Mouse (Mus musculus) intestine, postnatal 0 days (tissue): ENCODE results near the gene Aff4. TPM values are rescaled to one million over a fixed set of nuclear protein-coding genes. Genes with fewer than 3 reads are reported as not detected.

Experiments
- ATAC-seq: fragments of 200-750 bp; cut with Nextera tagmentation; 2 replicates; pipeline ENCODE4 v1.8.0; 2017; ENCODE audit warnings: mild to moderate bottlenecking, moderate TSS enrichment, moderate library complexity
- H3K27ac ChIP-seq: fragments of 300-500 bp; sonication (generic); 2 replicates; pipeline ENCODE4 v1.5.1; 2014; ENCODE audit warnings: mild to moderate bottlenecking, low read depth, low read length, moderate library complexity
- H3K27me3 ChIP-seq: fragments of 300-500 bp; sonication (generic); replicated peaks from 2 replicates; pipeline ENCODE4 v1.6.1; 2014; ENCODE audit warnings: low read length, mixed read lengths; ENCODE audit not compliant: control insufficient read depth, insufficient read depth
- H3K36me3 ChIP-seq: fragments of 300-500 bp; sonication (generic); 2 replicates; pipeline ENCODE4 v1.6.1; 2014; ENCODE audit warnings: mild to moderate bottlenecking, moderate library complexity; ENCODE audit not compliant: control insufficient read depth, insufficient read depth
- H3K4me1 ChIP-seq: fragments of 300-500 bp; sonication (generic); replicated peaks from 2 replicates; pipeline ENCODE4 v1.6.1; 2014; ENCODE audit warnings: antibody characterized with exemption, low read length, mixed read lengths; ENCODE audit not compliant: control insufficient read depth, insufficient read depth
- H3K4me2 ChIP-seq: fragments of 300-500 bp; sonication (generic); replicated peaks from 2 replicates; pipeline ENCODE4 v1.6.1; 2014; ENCODE audit warnings: low read depth, mild to moderate bottlenecking, moderate library complexity
- H3K4me3 ChIP-seq: fragments of 300-500 bp; sonication (generic); 2 replicates; pipeline ENCODE4 v1.5.1; 2014; ENCODE audit warnings: low read depth, low read length
- H3K9ac ChIP-seq: fragments of 300-500 bp; sonication (generic); 2 replicates; pipeline ENCODE4 v1.6.1; 2014; ENCODE audit warnings: mild to moderate bottlenecking, low read depth, low read length
- H3K9me3 ChIP-seq: fragments of 300-500 bp; sonication (generic); 2 replicates; pipeline ENCODE4 v1.6.1; 2016; ENCODE audit warnings: mixed run types; ENCODE audit not compliant: control insufficient read depth
- CTCF ChIP-seq: sonication (generic); IDR thresholded peaks from 2 replicates; pipeline ENCODE4 v1.5.1; 2016; ENCODE audit warnings: low read depth, mild to moderate bottlenecking, control low read depth, antibody characterized with exemption, moderate library complexity
- WGBS: fragments of 180-500 bp; shearing (Covaris S2); extraction: QIAGEN DNeasy Blood & Tissue Kit; methylation state at CpG from one replicate; pipeline ENCODE4 v1.1.7; 2014; 5-methylcytosine and 5-hydroxymethylcytosine counted together
- polyA plus RNA-seq: library from polyadenylated mRNA; unstranded; fragments of >200 nt; fragmentation: Nextera tagmentation; extraction: Ambion mirVana; gene quantifications from 2 replicates; pipeline ENCODE4 v1.2.1, GENCODE M21; 2015

Gene Aff4
- polyA plus RNA-seq, 1 experiment from 2014 or later: 19.0 TPM

DNA sequence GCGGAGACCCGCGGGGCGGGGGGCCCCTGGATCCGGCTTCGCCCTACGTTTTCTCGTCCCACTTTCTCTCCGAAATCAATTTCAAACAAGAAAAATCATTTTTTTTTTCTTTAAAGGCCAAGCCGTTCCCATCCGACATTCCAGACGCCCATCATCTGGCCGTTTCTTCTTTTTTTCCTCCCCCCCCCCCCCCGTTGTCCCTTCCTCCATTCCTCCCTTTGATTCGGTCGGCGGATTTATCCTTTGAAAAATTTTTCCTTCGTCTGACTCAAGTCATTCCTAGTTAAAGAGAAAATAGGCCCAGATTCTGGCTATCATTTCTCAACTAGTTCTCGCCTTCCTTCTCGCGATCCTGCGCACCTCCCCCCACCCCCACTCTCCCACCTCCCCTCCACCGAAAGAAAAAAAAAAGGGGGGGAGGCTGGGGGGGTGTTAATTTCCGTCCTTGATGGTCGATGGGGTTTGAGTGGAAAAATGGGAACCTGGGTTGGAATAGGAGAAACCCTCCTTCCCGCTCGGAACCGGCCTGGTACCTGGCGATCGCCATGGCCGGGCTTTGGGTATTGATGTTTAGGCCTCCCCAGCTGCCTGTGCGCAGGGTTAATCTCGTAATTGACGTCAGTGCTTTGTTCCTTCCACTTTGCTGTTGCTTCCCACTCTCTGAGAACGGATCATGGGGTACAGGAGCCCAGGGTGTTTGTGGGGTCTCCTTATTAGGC is 750 bp downstream of the Aff4 start:
- Histone ChIP-seq H3K36me3 (no peaks in the 10 kb centered on the region), H3K27me3 (no peaks in the 10 kb centered on the region), H3K4me1 (peaks cover 9% of the 10 kb centered on the region; the same call in 1 of the 2 replicates), H3K4me3 (peak overlapping the region; percentile 89), H3K4me2 (peak overlapping the region; percentile 90), H3K9ac (peak overlapping the region; percentile 95), H3K27ac (peak overlapping the region; percentile 99), H3K9me3 (no peaks in the 10 kb centered on the region)
- ATAC-seq: no peak
- under 1% methylated on average over 35 of the region's 35 CpGs for WGBS
- TF ChIP-seq CTCF: no peak

DNA sequence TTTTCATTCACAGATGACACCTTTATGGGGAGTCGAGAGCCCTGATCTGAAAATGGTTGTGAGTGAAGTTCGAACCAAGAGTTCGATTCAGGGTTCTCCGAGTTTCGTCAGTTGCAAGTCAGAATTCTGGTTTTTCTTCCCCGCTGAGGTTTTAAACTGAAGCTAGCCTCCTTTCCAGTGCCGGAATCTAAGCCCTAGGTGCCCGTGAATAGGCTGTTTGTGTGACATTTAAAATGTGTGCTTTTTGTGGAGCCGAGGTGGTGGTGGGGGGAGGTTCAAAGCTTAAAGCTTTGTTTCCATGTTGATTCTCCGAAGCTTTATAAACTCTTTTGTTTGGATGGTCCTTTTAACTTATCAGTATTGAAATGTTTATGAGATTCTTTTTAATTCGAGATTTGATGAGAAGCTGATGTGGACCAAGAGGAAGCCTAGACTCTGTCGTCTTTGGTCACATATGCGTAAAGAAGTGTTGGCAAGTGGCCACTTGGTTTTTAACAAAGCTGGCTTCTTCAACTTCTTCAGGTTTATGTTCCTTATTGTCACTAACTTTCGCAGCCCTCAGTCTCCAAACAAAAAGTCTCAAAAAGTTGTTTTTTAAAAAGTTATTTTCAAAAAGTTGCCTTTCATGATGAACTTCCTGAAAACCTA is 1.4 kb downstream of the Aff4 start:
- WGBS: 5% methylated on average over 14 of the region's 14 CpGs
- ATAC-seq: no peak
- H3K27ac ChIP-seq: peak overlapping the region; percentile 99
- no peaks in the 10 kb centered on the region for H3K27me3 ChIP-seq
- no peaks in the 10 kb centered on the region for H3K36me3 ChIP-seq
- peaks cover 9% of the 10 kb centered on the region; the same call in 1 of the 2 replicates for H3K4me1 ChIP-seq
- peak overlapping the region; percentile 90 for H3K4me2 ChIP-seq
- peak overlapping the region; percentile 95 for H3K9ac ChIP-seq
- no peak for TF ChIP-seq CTCF
- no peaks in the 10 kb centered on the region for H3K9me3 ChIP-seq
- peak overlapping the region; percentile 89 for H3K4me3 ChIP-seq

DNA sequence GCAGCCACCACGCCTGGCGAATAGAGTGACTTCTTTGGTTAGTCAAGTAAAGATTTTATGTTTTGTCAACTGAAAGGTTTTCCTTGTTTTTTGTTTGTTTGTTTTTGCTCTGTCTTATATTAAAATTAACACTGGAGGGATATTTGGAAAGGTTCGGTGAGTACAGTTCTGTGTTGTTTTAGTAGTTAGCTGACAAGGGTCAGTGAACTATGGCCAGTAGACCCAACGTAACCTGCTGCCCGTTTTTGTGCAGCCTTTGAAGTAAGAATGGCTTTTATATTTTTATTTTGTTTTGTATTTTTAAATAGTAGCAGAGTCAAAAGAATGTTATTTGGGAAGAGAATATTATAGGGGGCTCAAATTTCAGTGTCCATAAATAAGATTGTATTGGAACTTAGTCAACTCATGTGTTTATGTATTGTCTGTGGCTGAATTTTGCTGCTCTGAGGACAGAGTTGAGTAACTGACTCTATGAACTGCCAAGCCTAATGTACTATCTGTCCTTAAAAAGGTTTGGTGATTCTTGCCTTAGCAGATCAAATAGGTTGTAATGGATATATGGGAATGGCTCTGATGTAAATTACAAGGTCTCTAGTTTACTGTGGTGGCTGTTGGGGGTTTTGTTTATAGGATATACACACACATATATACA is 8.0 kb downstream of the Aff4 start:
- no peak overlapping the region for H3K4me3 ChIP-seq
- H3K4me2 ChIP-seq: no peak overlapping the region
- no peak overlapping the region for H3K9ac ChIP-seq
- H3K4me1 ChIP-seq: no peaks in the 10 kb centered on the region
- ATAC-seq: no peak
- no peaks in the 10 kb centered on the region for H3K27me3 ChIP-seq
- 84% methylated on average over 5 of the region's 5 CpGs for WGBS
- TF ChIP-seq CTCF: no peak
- no peaks in the 10 kb centered on the region for H3K9me3 ChIP-seq
- no peak overlapping the region for H3K27ac ChIP-seq
- H3K36me3 ChIP-seq: no peaks in the 10 kb centered on the region

DNA sequence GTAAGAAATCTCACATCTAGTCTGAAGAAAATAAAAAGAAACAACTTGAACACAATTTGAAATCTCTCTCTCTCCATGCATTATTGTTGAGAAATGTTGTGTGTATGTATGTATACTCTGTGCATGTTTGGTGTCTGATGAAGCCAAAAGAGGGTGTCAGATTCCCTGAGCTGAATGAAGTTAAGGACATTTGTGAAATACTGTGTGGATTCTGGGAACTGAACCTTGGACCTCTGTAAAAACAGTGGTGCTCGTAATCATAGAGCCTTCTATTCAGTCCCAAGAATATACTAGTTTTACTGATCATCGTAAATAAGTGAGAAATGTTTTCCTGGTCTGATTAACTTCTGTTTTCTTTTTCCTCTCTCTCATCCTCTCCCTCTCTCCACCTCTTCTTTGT is 16.4 kb downstream of the Aff4 start:
- 57% methylated on average over 2 of the region's 2 CpGs for WGBS

DNA sequence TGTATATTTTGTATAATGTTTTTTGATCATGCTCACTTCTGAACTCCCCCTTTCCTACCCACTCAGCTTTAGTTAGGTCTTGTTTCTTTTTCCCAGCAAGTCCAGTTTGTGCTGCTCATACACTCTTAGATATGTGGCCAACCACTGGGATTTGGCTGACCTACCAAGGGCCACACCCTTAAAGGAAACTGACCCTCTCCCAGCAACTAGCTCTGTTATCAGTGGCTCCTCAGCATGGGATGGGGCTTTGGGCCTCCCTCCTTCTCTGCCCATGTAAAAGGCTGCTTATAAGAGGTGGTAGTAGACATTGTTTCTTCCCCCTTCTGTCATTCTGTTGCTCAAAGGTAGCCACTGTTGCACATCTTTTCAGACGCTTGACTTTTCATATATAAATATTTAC is 28.3 kb downstream of the Aff4 start:
- H3K27ac ChIP-seq: no peak overlapping the region
- H3K4me2 ChIP-seq: no peak overlapping the region
- WGBS: 65% methylated on average over 1 of the region's 1 CpGs
- no peak overlapping the region for H3K4me3 ChIP-seq
- H3K36me3 ChIP-seq: peaks cover 17% of the 10 kb centered on the region
- no peak for ATAC-seq
- no peaks in the 10 kb centered on the region for H3K4me1 ChIP-seq
- no peak for TF ChIP-seq CTCF
- no peaks in the 10 kb centered on the region for H3K27me3 ChIP-seq
- no peaks in the 10 kb centered on the region for H3K9me3 ChIP-seq
- no peak overlapping the region for H3K9ac ChIP-seq

More for the DNA sequence above, 16.4 kb downstream of the Aff4 start:
- no peaks in the 10 kb centered on the region; the same call in 1 of the 2 replicates for H3K4me1 ChIP-seq
- no peak overlapping the region for H3K9ac ChIP-seq
- ATAC-seq: no peak
- no peak for TF ChIP-seq CTCF
- no peaks in the 10 kb centered on the region for H3K9me3 ChIP-seq
- no peak overlapping the region for H3K4me3 ChIP-seq
- no peaks in the 10 kb centered on the region for H3K27me3 ChIP-seq
- peaks cover 22% of the 10 kb centered on the region for H3K36me3 ChIP-seq
- no peak overlapping the region for H3K27ac ChIP-seq
- no peak overlapping the region for H3K4me2 ChIP-seq

DNA sequence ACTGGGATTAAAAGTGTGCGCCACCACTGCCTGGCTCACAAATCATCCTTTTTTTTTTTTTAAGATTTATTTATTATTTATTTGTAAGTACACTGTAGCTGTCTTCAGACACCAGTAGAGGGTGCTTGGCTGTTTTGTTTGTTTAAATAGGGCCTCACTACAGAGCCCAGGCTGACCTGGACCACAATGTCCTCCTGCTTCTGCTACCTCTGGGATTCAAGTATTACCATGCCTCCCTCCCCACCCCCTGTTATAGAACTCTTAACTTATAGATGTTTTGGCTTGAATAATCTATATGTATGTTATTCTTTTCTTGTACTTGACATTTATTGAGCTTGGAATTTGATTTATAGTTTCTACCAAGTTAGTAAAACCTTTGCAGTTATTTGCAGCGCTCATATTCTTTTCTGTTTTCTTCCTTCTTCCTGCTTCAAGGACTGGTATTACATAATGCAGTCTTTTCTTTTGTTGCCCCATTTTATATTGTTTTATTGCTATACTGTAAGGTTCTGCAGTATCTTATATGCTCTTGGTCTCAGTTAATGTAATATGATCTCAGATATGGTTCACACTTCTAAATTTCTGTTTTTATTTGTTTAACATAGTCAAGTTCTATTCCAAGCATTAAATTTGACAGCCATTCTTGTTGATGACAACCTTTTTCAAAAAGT is 33.3 kb downstream of the Aff4 start:
- no peak overlapping the region for H3K4me3 ChIP-seq
- ATAC-seq: peak; percentile 82
- WGBS: 66% methylated on average over 2 of the region's 2 CpGs
- H3K9me3 ChIP-seq: no peaks in the 10 kb centered on the region
- no peaks in the 10 kb centered on the region for H3K27me3 ChIP-seq
- TF ChIP-seq CTCF: no peak
- peaks cover 16% of the 10 kb centered on the region for H3K36me3 ChIP-seq
- H3K9ac ChIP-seq: no peak overlapping the region
- H3K4me1 ChIP-seq: no peaks in the 10 kb centered on the region
- H3K27ac ChIP-seq: no peak overlapping the region
- no peak overlapping the region for H3K4me2 ChIP-seq
